Comparison of ENCODE assay signal across 8 mouse cellular contexts in the genomic region with DNA sequence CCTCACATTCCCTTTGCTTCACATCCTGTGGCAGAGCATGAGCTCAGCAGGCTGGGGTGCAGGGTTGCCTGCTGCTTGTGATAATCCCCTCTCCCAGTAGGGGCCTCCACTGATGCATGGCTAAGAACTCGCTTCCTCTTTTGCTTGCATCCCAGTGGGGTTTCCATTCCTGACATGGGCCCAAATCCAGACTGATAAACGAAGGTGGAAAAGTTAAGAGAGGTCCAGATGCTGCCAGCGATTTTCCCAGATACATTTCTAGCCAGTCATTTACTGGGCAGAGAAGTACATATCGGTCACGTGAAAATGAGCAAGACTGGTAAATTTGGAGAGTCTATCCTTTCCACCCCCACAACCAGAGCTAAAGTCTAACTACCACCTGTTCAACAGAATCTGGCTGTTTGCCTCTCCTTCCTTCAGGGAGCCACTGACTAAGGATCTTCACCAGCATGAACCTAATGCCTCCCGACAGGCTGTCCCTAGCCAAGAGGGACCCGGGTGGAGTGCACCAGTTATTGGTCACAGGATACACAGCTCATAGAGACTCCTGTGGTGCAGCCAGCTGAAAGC.
DNase-seq lines count a peak whose midpoint lies in the region; ATAC-seq lines count a peak whose summit lies in the region.

No protein-coding gene starts in this region.

- H3K4me1 ChIP-seq in forebrain, embryonic 10.5 days = peaks cover 10% of the 10 kb centered on the region
- H3K4me1 ChIP-seq in forebrain, embryonic 12.5 days = peaks cover 5% of the 10 kb centered on the region; the same call in 1 of the 2 replicates
- no peaks in the 10 kb centered on the region; the same call in 1 of the 2 replicates for H3K4me1 ChIP-seq in forebrain, embryonic 14.5 days (ENCODE audit: control insufficient read depth, insufficient read depth, low read length)

- ATAC-seq in forebrain, embryonic 12.5 days (ENCODE audit: low FRiP score) = no peak
- peak; percentile 54; the same call in 1 of the 2 replicates for ATAC-seq in forebrain, embryonic 14.5 days
- ATAC-seq in megakaryocyte-erythroid progenitor cell, adult 5-6 weeks (replicated peaks; ENCODE audit: low FRiP score, low TSS enrichment, poor library complexity, severe bottlenecking) = 0 out of 2 replicates have a peak, but pooled peaks have one; percentile 55

- H3K9ac ChIP-seq in forebrain, embryonic 12.5 days = no peak overlapping the region
- H3K9ac ChIP-seq in forebrain, embryonic 14.5 days (ENCODE audit: low read length) = no peak overlapping the region

- H3K4me2 ChIP-seq in forebrain, embryonic 12.5 days = no peak overlapping the region
- no peak overlapping the region for H3K4me2 ChIP-seq in forebrain, embryonic 14.5 days (ENCODE audit: low read length)

- 20% methylated on average over 7 of the region's 7 CpGs for WGBS in forebrain, embryonic 10.5 days
- WGBS in forebrain, embryonic 12.5 days = 16% methylated on average over 7 of the region's 7 CpGs
- WGBS in forebrain, embryonic 14.5 days = 15% methylated on average over 7 of the region's 7 CpGs

- no peaks in the 10 kb centered on the region for H3K9me3 ChIP-seq in forebrain, embryonic 10.5 days
- no peaks in the 10 kb centered on the region for H3K9me3 ChIP-seq in forebrain, embryonic 12.5 days
- no peaks in the 10 kb centered on the region for H3K9me3 ChIP-seq in forebrain, embryonic 14.5 days (replicated peaks; ENCODE audit: control insufficient read depth, low read length)

- no peak overlapping the region for H3K4me3 ChIP-seq in forebrain, embryonic 10.5 days
- H3K4me3 ChIP-seq in forebrain, embryonic 12.5 days (replicated peaks) = no peak overlapping the region
- H3K4me3 ChIP-seq in forebrain, embryonic 14.5 days (ENCODE audit: low read depth, low read length) = no peak overlapping the region

- H3K27me3 ChIP-seq in forebrain, embryonic 10.5 days (ENCODE audit: poor library complexity, severe bottlenecking) = no peaks in the 10 kb centered on the region
- H3K27me3 ChIP-seq in forebrain, embryonic 12.5 days = no peaks in the 10 kb centered on the region
- H3K27me3 ChIP-seq in forebrain, embryonic 14.5 days (replicated peaks; ENCODE audit: control insufficient read depth, insufficient read depth, low read length) = no peaks in the 10 kb centered on the region

- no peaks in the 10 kb centered on the region for H3K36me3 ChIP-seq in forebrain, embryonic 10.5 days (replicated peaks)
- H3K36me3 ChIP-seq in forebrain, embryonic 12.5 days (replicated peaks) = no peaks in the 10 kb centered on the region
- no peaks in the 10 kb centered on the region for H3K36me3 ChIP-seq in forebrain, embryonic 14.5 days (ENCODE audit: control insufficient read depth, insufficient read depth, low read length)

- peak; percentile 27 for DNase-seq in forebrain, embryonic 10.5 days (ENCODE audit: extremely low spot score, low spot score)
- DNase-seq in 3T3-L1 (ENCODE audit: low read depth, low spot score) = peak; percentile 2
- peak; percentile 90 for DNase-seq in cerebellum, adult 11 months
- peak; percentile 54 for DNase-seq in forebrain, embryonic 14.5 days (ENCODE audit: low spot score)
- peak; percentile 6 to 24 for DNase-seq in layer of hippocampus, adult 8-10 months (ENCODE audit: low spot score in 2 of 2)
- DNase-seq in urinary bladder, adult 2 months (ENCODE audit: low spot score) = no peak

- H3K27ac ChIP-seq in forebrain, embryonic 10.5 days = no peak overlapping the region
- no peak overlapping the region for H3K27ac ChIP-seq in forebrain, embryonic 12.5 days
- H3K27ac ChIP-seq in forebrain, embryonic 14.5 days (ENCODE audit: low read depth, low read length) = no peak overlapping the region
